Mouse (Mus musculus): Measurements from ENCODE around the gene Klhl11. TPM values are rescaled to one million over a fixed set of nuclear protein-coding genes. Genes with fewer than 3 reads are reported as not detected.

The Klhl11 gene
- total RNA-seq, 2 experiments from 2014 or later = 98.9 to 109 TPM

DNA sequence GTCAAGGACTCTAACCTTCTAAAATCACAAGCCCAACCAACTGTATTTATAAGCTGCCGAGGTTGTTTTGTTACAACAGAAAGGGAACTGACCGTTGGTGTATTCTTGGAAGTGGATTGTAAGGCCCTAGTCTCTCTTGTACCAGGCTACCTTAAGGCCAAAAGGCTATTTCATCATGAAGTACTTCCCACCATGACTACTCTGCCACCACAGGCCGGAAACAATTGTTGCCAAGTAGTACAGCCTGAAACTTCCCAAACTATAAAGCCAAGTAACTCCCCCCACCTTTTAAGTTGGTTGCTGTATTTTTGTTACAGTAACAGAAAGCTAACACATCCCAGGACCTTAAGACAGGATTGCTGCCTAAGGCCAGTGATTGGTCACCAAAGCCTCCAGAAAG, 45.7 kb downstream of the Klhl11 start:
- H3K4me3 ChIP-seq = no peak overlapping the region
- TF ChIP-seq CTCF (IDR thresholded peaks at IDR 0.05) = no peak
- intact Hi-C loops (cut with DNase I) = loop anchor here (2.0 kb wide), 1 partner anchor 46 kb away; the partner anchor contains the start of gene Klhl11
- DNase-seq (ENCODE audit: extremely low spot score in 1 of 2, low spot score in 2 of 2) = no peak
- no peak overlapping the region for H3K27ac ChIP-seq

- peak; percentile 66 for TF ChIP-seq CTCF (IDR thresholded peaks at IDR 0.05)
- no peak overlapping the region for H3K27ac ChIP-seq
- intact Hi-C loops (cut with DNase I) = loop anchor here (2.0 kb wide), 1 partner anchor 47 kb away; the partner anchor contains the start of gene Klhl11
These were observed 46.7 kb downstream of the Klhl11 start for GRCm38 (mm10) chr11:100425851-100426250.

GRCm38 (mm10) chr11:100423836-100424235, 48.7 kb downstream of the Klhl11 start:
- Histone ChIP-seq H3K4me3 (no peak overlapping the region), H3K27ac (no peak overlapping the region)
- intact Hi-C loops (cut with DNase I) = no loop called here
- DNase-seq (ENCODE audit: extremely low spot score in 1 of 2, low spot score in 2 of 2) = no peak
- TF ChIP-seq CTCF (IDR thresholded peaks at IDR 0.05) = no peak

More at GRCm38 (mm10) chr11:100425851-100426250, 46.7 kb downstream of the Klhl11 start:
- no peak overlapping the region for H3K4me3 ChIP-seq
- peak; percentile 63 to 65 for DNase-seq (ENCODE audit: extremely low spot score in 1 of 2, low spot score in 2 of 2)

DNA sequence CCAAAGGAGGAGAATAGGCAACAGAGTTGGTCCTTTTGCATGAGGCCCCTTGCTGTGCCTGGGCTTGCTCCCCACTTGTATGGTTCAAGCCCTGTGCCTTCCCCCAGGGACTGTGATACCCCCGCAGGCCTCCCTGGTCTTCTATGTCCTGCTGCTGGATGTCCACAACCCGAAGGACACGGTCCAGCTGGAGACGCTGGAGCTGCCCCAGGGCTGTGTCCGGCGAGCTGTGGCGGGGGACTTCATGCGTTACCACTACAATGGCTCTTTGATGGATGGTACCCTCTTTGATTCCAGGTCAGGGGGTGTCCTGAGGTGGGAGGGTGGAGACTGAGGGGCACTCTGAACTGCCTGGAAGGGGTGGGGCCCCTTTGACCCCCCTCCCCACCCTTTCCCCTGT, 51.0 kb downstream of the Klhl11 start:
- intact Hi-C loops (cut with DNase I) = no loop called here
- no peak for TF ChIP-seq CTCF (IDR thresholded peaks at IDR 0.05)
- Histone ChIP-seq H3K4me3 (no peak overlapping the region), H3K27ac (no peak overlapping the region)
- no peak for DNase-seq (ENCODE audit: extremely low spot score in 1 of 2, low spot score in 2 of 2)

DNA sequence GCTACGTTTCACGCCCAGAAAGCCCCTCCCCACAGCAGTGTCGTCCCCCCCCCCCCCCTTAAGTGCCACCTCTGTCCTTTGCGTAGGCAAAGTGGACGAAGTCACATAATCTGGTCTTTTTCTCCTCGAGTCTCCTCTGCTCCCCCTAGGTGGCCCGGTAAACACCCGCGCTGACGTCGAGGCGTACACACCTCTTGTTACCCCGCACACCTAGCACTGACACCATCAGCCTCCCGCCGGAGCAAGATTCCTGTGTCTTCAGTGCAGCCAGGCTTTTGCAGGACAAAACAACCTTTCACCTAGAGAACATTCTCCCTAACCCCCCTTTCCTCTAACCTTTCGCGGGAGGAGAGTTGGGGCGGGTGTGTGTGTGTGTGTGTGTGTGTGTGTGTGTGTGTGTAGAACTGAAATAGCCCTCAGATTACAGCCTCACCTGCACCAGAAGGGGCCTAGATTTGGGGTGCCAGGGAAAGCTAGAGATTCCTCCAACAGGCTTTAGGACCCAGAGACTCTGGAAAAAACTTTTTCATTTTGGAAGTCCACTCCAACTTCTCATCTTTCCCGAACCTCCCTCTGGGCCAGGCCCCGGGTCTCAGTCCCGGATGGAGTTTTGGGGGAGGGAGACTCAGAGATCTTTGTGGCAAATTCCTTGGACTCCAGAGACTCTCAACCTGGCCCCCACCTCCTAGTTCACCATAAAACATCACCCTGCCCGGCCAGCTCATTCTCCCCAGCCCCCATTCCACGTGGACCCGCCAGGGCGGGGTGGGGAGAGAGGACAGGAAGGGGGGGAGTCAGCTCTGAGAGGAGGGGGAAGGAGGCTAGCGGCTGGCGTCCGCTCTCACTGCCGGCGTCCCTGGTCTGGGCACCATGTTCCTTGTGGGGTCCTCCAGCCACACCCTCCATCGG, 57.4 kb downstream of the Klhl11 start, which contains the start of gene Fkbp10:
Fkbp10 (plus strand) TSS at position 784 of the 909 bp plus-strand sequence.
- intact Hi-C loops (cut with DNase I) = no loop called here
- DNase-seq (ENCODE audit: extremely low spot score in 1 of 2, low spot score in 2 of 2) = no peak
- peak within 1 kb of the TSS; percentile 84 for H3K4me3 ChIP-seq
- no peak for TF ChIP-seq CTCF (IDR thresholded peaks at IDR 0.05)
- H3K27ac ChIP-seq = peak within 1 kb of the TSS; percentile 70

- H3K27ac ChIP-seq = peak within 1 kb of the TSS; percentile 70
- H3K4me3 ChIP-seq = peak within 1 kb of the TSS; percentile 84
- peak; percentile 71 for TF ChIP-seq CTCF (IDR thresholded peaks at IDR 0.05)
- intact Hi-C loops (cut with DNase I) = no loop called here
- peak; percentile 72 to 77 for DNase-seq (ENCODE audit: extremely low spot score in 1 of 2, low spot score in 2 of 2)
These were observed 58.3 kb downstream of the Klhl11 start, which contains the start of gene P3h4 for GRCm38 (mm10) chr11:100414021-100414913. P3h4 (minus strand) TSS chr11:100414836.

DNA sequence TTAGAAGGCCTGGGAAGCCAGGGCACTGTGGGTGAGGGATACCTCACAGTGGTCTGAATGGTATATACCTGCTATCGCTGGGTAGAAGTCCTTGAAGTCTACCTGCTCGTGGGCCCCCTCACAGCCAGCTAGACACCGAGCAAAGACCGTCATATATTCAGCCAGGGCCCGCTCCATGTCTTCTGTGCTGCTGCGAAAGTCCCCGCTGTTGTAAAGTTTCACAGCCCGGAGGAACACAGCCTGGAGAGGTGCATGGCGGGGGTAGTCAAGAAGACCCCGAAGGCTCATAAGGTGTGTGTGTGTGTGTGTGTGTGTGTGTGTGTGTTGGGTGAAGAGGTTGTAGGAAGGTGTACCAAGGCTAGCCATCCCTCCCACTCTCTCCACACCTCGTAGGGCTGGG, 59.0 kb downstream of the Klhl11 start:
- DNase-seq (ENCODE audit: extremely low spot score in 1 of 2, low spot score in 2 of 2) = no peak
- TF ChIP-seq CTCF (IDR thresholded peaks at IDR 0.05) = no peak
- intact Hi-C loops (cut with DNase I) = no loop called here
- H3K27ac ChIP-seq = no peak overlapping the region
- peak overlapping the region; percentile 84 for H3K4me3 ChIP-seq

Small RNAs within 50 kb of the gene (microRNA-seq; reads per million reads assigned to microRNA genes)
- gene Gm27374 (0 reads per million in 2 experiments), gene Mir7116 (0 reads per million in 2 experiments)

Other genes with a start within 250 kb of the Klhl11 start
- not detected for gene Krt16, start 223.8 kb downstream of the Klhl11 start, total RNA-seq (2021)
- not detected for gene Krt17, start 211.7 kb downstream of the Klhl11 start, total RNA-seq (2021)
- gene Krt42, start 202.9 kb downstream of the Klhl11 start, total RNA-seq (2021) = not detected
- 100 to 1,000 TPM; 746 to 811 TPM for gene Eif1, start 152.9 kb downstream of the Klhl11 start, total RNA-seq (2021)
- not detected for gene Gast, start 138.3 kb downstream of the Klhl11 start, total RNA-seq (2021)
- gene Hap1, start 116.6 kb downstream of the Klhl11 start, total RNA-seq (2021) = 100 to 1,000 TPM; 150 to 194 TPM
- gene Jup, start 75.0 kb downstream of the Klhl11 start, total RNA-seq (2021) = 10 to 100 TPM; 51.2 to 53.7 TPM
- gene P3h4, start 57.9 kb downstream of the Klhl11 start, total RNA-seq (2021) = 1 to 10 TPM; 7.6 to 9.4 TPM
- gene Fkbp10, start 57.0 kb downstream of the Klhl11 start, total RNA-seq (2021) = 1 to 10 TPM; 3.6 to 4.8 TPM
- 10 to 100 TPM; 48.4 to 64.1 TPM for gene Nt5c3b, start 30.9 kb downstream of the Klhl11 start, total RNA-seq (2021)
- gene Klhl10, start 30.8 kb downstream of the Klhl11 start, total RNA-seq (2021) = 1 to 10 TPM in 1 of 2 experiments, under 1 TPM in 1; 0.61 to 1.4 TPM
- 100 to 1,000 TPM; 119 to 131 TPM for gene Acly, start 55.3 kb upstream of the Klhl11 start, total RNA-seq (2021)
- 1 to 10 TPM; 1.0 to 1.4 TPM for gene Ttc25, start 72.9 kb upstream of the Klhl11 start, total RNA-seq (2021)
- 100 to 1,000 TPM; 117 to 121 TPM for gene Cnp, start 102.2 kb upstream of the Klhl11 start, total RNA-seq (2021)
- gene Nkiras2, start 146.5 kb upstream of the Klhl11 start, total RNA-seq (2021) = 10 to 100 TPM; 13.2 to 13.6 TPM
- gene Dnajc7, start 147.4 kb upstream of the Klhl11 start, total RNA-seq (2021) = 100 to 1,000 TPM; 248 to 263 TPM
- gene Zfp385c, start 219.7 kb upstream of the Klhl11 start, total RNA-seq (2021) = under 1 TPM; 0.16 to 0.26 TPM
- 1 to 10 TPM; 3.0 to 3.7 TPM for gene Dhx58, start 231.5 kb upstream of the Klhl11 start, total RNA-seq (2021)
- 10 to 100 TPM; 60.5 to 61.7 TPM for gene Kat2a, start 239.7 kb upstream of the Klhl11 start, total RNA-seq (2021)
- gene Hspb9, start 241.1 kb upstream of the Klhl11 start, total RNA-seq (2021) = not detected